Mouse (Mus musculus) kidney, adult 9 months (tissue): ENCODE data around the gene Ddx59.

Source experiments
- DNase-seq: peaks from one replicate; pipeline ENCODE4 v3.0.0; 2022

Gene Ddx59

DNA sequence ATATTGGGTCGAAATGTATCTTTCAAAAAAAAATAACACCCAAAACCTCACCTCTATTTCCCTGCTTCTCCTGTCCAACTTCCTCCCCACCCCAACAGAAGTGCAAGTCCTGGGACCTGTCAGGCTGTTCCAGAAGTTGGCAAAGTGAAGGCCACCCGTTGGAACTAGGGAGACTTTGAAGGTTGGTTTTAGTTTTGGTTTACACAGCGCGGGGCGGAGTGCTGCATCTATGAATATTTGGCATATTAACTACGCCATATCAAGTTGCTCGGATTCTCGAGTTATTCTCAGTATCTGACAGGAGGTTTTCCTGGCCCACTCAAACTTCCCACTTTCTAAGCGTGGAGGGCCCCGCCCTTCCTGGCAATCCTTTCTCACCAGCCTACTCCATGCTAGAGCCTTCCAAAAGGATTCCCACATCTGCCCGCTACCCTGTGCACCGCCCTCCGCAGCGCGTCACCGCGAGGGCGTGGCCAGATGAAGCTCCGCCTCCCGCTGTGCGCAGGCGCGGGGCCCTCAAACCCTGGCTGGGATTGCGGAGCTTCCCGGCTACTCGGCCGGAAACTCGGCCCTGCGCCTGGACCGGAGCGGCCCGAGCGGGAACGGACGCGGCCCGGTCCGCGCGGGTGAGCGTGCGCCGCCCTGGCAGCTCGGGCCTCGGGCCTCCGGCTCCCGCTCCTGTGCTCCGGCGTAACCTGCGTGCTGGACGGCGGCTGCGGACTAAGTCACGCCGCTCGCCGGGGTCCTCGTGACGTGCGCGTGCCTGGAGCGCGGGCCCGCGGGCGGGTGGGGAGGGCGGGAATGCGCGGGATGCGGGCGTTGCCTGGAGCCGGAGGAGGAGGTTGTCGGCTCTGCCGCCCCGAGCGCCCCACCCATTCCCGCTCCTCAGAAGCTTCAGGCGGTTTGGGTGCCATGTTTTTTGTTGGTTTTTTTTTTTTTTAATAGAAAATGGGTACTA is at the start of gene Ddx59:
Ddx59 (plus strand) TSS at position 474 of the 958 bp plus-strand sequence.
- peak; percentile 98 for DNase-seq

DNA sequence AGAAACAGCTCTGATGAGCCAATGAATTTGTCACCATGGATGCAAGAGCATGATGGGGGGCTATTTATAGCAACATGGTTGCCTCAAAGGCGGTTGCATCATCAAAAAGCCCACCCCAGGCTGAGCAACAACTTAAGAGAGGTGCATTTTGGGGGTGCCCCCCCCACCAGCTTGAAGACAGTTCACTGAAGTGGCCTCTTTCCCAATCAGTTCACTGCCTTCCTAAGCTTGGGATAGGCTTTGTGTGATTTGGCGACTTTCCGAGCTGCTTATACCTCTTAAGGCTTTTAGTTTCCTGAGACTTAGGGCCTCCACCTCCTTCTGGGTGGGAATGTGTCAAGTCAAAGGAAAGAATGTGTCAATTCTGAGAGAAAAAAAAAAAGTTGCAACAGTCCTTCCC is 49.1 kb upstream of the Ddx59 start:
- DNase-seq: no peak

DNA sequence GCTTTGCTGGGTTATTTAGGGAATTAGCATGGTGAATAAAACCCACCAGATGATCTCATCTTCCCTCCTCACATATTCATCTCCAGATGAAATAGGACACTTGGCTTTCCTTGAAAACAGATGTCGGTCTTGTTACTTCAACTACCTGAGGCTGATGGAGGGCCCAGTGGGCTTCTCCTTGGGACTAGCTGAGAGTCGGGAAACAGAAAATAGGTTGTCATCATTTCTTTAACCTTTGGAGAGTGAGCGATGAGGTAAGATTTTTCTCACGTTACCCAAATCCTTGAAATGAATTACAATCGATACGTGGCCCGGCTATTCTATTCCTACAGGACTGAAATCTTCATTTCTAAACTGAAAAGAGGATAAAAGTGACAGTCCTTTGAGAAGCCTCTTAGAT is 35.8 kb upstream of the Ddx59 start:
- DNase-seq: no peak

DNA sequence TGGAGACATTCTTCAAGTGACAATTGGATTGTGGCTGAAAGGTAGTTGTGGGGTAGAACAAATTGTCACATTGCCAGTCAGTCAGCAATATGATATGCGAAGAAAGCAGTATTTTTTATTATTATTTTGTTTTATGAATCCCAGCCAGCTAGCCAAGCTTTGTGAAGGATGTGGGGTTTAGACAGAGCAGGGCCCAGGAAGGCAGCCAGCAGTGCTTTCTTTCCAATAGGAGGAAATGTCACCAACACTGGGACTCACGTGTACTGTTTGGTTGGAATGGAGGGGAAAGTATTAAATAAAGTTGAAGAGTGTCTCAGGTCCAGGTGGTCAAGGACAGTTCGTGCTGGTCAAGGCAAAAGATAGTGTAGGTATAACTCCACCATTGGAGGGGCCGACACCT is 34.9 kb upstream of the Ddx59 start:
- no peak for DNase-seq

DNA sequence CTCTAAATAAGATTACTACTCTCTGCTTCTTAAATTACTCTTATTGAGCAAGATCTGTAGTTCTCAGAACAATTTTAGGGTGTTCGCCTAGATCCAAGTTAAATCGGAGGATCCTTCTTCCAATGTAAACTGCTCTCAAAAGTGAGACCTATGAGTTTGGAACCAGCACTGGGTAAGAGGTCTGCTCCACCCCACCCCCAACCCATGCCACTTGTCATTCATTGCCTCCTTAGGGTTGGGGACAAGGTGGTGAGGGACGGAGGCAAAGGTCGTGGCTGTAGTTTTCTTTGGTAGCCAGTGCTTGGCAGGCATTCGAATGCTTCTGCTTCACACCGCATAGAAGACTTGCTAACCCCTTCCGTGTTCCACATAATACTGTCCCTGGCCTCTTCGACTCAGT is 34.5 kb upstream of the Ddx59 start:
- DNase-seq: peak; percentile 6

DNA sequence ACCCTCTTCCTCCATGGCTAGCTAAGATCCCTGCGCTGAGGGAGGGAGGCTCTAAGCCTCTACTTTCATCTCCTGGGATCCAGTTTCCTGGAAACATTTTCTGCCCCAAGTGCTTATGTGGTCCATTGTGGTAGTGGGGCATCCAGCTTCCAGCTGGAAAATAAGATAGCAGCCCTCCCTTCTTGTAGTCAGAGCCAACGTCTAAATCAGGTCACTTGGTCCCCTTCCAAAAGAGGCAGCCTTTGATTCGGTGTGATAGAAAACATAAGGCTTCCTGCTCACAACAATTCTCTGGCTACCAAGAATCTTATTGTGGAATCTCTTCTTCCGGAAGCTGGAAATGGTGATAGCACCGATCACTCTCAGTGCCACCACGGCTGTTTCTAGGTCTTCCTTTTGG is 33.9 kb upstream of the Ddx59 start:
- DNase-seq: peak; percentile 6

DNA sequence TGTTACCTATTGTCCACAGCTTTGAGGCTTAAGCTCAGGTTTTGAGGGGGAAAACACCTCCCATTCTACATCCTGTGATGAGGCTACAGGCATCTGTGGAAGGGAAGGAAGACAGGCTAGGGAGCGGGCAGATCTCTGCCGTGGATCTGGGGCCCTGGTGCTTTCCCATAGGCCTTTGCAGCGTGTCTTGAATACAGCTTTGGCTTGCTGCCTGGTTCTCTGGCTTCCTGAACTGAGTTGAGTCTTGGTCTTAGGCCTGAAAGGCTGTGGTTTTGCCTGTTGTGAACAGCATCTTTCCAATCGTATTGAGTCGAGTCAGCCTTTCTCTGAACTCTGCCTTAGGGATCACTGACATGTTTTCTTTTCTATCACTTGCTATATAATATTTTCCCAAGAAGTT is 33.5 kb upstream of the Ddx59 start:
- DNase-seq: peak; percentile 26

DNA sequence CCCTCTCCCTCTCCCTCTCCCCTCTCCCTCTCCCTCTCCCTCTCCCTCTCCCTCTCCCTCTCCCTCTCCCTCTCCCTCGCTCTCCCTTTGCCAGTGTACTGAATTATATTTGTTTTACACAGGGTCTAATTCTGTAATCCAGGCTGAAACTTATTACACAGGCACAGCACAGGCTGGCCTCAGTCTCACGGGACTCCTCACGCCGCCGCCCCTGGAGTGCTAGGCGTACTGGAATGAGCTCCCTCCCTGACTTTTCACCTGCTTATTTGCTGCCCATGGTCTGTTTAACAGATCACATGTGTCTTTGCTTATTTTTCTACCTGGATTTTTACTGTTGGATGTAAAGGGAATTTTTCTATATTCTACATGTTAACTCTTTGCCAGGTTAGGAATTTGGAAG is 28.2 kb upstream of the Ddx59 start:
- DNase-seq: no peak

DNA sequence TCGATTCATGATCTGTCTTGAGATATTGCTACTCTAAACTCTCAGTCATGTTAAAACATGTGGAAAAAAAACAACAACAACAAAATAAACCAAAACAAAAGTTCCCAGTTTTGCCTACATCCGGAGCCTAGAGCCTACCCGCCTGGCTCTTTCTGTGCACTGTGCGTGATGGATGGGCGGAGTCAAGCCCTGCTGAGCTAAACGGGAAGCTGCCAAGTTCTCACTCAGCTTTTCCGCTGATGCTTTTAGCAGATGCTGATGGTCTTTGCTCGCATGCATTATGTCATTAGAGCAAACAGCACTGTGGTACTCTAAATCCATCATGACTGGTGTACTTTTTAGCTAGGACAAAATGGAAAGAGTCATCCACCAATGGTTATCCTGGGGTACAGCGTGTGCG is 20.6 kb upstream of the Ddx59 start:
- DNase-seq: peak; percentile 6

DNA sequence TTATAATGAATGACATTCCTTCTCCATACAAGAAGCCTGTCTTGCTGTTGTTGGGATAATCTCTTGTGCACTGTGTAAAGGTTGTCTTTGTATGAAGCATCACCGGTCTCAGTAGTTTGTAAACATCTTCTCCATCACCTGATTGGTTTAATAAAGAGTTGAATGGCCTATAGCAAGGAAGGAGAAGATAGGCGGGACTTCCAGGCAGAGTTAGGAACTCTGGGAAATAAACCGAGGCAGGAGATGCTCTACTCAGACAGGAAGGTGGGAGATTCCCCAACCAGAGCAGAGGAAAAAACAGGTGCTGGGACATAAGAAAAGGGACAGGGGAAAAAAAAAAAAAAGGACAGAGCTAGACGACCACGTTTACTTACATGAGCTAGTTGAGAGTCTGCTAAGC is 20.0 kb upstream of the Ddx59 start:
- no peak for DNase-seq

DNA sequence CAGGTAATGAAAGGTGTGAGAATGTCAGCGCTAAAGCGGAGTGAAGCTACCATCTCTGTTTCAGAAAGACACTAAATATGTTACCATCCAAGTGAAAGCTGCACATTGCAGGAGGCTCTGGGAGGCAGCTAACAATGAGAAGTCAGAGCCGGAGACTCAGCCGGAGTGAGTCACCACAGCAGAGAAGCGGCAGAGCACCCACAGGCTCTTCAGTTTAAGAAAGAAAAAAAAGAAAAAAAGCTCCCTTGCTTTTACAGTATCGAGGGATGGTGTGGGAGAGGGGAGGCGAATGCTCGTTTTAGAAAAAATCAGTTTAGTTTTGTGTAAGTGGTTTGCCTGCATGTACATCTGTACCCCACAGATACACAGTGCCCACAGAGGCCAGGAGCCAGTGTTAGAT is 13.8 kb upstream of the Ddx59 start:
- DNase-seq: no peak

DNA sequence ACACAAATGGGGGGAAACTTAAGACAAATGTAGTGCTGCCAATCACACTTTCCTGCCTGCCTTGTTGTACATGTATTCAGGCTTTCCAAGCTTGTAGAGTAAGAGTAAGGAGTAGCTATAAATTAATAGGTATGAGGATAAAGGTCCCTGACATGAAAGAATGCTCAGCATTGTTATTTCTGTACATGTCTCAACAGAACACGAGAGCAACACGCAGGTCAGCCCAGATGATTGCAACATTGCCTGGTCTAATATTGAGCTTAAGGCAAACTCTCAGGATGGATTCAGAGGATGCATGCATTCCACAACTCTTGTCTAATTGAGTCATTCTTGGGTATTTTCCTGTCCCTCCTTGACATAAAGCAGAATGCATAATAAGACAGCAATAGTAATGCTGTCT is 5.4 kb upstream of the Ddx59 start:
- no peak for DNase-seq

DNA sequence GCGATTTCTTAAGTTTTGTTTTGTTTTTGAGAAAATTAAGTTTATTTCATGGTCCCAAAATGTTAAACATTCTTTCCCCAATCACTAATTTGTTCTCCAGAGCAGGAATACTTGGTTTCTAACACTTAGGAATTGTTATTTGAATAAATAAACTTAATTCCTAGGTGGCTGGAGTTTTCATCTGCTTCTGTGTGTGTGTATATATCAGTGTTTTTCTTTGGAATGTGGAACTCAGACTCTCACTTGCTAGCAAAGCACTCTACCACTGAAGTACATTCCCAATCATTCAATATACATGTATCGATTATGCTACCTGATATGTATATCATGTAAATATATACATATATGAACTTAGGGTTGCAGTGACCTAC is 670 bp downstream of the Ddx59 start:
- DNase-seq: peak; percentile 5

DNA sequence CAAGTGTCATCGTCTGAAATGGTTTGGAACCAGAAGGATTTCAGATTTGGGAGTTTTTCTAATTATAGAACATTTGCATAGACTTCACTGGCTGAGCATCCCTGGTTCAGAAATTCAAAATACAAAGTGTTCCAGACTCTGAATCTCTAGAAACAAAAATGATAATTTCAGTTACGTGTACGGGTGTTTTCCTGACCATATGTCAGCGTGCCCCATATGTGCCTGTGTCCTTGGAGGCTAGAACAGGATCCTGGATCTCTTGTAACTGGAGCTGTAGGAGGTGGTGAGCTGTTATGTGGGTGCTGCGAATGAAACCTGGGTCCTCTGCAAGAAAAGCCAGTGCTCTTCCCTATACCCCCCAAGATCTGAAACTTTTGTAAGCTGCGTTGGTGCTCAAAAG is 3.3 kb downstream of the Ddx59 start:
- DNase-seq: no peak

DNA sequence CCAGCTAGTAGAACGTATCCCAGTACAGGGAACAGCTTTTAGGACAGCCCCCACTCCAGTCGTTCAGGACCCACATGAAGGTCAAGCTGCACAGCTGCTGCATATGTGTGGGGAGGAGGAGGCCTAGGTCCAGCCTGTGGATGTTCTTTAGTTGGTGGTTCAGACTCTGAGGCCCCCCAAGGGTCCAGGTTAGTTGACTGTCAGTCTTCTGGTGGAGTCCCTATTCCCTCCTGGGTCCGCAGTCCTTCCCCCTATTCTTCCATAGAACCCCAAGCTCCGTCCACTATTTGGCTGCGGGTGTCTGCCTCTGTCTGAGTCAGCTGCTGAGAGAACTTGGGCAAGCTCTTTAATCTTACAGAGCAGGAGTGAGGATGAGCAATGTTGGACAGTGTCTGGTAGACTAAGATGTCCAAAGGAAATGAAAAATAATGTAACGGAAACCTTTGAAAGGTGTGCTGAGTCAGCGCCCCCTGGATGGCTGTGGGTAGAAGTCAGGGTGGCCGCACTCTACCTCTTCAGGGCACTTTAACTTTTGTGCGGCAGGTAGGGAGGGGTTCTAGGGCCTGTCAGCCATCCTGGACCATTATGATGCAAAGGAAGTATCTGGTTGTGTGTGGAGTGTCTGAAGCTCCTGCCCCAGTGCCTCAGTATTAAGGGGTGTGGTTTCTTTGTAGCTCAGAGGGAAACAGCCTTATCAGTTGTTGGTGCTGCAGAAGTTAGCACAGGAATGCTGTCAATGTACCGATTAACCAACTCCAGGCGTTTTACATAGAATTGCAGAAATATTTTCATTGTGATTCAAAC is 12.3 kb downstream of the Ddx59 start:
- no peak for DNase-seq

DNA sequence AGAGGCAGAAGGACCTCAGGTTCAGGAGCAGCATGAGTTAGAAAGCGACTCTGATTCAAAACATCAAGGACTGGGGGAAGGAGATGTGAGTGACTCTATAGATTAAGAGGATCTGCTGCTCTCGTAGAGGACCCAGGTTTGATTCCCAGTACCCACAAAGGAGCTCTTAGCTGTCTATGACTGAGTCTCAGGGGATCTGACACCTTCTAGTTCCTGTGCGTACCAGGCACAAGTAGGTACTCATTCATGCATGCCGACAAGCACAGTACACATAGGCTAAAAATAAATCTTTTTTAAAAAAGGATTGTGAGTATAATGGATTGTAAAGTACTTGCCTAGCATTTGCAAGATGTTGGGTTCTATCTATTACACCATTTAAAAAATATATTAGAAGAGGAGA is 13.9 kb downstream of the Ddx59 start:
- DNase-seq: no peak

DNA sequence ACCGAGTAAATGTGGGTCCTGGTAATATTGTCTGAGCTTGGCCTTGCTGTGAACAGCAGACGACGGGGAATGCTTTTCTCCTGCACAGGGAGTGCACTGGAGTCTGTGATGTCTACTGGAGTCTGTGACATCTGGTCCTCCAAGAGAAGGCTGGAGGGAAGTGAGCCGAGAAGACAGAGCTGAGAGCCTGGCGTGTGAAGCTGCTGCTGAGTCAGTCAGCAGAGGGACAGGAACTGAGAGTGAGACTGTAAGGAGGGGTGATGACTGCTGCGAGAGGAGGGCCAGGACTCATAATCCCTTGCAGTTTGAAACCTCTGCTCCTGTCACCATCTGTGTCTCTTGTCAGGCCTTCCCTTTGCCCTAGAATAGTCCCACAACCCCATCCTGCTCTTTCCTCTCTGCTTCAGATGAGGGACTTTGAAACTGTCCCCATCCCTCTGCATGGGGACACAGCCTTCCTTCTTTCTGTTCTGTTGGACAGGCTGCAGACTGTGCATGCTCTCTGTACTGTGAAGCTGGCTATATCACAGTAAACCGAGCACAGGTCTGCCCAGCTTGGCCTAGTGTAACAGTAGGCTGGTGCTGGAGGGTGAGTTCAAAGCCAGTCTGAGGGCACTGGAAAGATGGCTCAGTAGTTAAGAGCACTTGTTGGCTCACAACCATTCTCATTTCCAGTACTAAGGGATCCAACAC is 15.2 kb downstream of the Ddx59 start:
- no peak for DNase-seq

DNA sequence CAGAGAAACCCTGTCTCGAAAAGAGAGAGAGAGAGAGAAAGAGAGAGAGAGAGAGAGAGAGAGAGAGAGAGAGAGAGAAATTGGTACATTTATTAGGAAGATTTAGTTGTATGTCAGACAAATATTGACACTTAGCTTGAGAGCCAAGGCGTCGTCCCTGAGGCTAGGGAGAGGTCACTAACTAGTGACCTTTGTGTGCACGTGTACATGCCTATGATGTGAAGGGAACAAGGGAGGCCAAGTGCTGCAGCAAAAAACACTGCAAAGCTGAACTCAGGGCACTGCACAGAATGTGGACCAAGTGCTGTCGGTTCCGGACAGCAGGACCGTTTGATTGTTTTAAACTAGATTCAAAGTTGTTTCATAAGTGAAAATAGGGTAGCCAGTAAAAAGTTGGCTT is 25.7 kb downstream of the Ddx59 start:
- no peak for DNase-seq

DNA sequence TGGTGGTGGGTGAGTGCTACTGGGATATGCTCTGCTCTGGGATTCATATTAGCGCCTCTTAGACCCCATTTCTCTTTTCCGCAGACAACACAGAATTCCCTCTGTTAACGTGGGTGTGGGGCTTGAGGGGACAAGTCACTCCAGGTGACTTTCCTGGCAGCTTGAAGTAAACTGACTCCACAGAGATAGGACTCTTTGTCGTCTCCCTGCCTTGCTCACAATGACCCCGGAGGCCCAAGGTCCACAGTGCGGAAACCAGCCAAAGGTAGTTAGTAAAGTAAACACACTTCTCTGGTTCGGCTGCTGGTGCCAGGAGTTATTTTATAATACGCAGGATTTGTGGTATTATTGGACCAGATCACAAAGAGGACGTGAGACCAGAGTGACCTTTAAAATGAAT is 27.7 kb downstream of the Ddx59 start:
- no peak for DNase-seq

DNA sequence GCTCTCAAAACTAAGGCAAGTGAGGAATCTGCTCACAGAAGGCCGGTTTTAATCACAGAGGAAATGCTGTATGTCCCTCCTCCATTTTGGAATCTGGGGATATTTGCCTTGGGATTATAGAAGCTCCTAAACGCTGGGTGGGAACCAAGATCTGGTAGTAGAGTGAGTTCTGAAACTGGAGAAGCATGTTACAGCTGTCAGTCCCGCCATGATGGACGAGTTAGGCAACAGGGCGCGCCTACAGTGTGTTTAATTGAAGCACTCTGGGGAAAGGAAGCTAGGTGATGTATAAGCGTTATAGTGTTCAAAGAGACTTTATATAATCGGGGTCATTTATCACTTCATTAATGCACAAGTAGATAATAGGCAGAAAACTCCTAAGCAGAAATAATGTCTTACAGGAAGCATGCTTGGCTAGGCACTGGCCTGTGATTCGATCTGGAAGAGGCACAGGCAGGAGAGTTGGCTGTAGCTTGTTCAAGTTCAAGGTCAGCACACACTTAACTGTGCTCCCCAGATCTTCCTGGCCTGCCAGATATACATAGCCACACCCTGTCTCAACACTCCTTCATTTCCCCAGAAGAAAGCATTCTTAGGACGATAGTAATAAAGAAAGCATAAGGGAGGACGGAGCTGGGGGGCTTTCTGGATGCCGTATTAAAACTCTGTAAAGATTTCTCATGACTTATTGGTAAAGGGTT is 29.6 kb downstream of the Ddx59 start:
- DNase-seq: no peak

DNA sequence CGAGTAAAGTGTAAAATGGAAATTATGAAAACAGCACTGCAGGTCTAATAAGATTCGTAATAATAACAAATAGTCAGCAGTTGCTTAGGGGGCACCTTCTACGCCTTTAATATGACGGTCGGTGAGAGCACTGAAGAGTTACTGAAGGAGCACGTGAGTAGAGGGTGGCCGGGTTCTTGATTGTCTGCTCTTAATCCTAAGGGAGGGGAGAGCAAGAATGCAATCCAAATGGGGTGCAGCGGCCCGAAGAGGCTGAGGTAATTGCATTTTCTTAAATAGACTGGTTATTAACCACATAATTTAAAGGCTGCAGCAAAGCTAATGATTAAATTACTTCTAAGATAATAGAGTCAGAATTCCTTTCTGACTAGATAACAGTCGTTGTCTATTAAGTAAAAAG is 31.9 kb downstream of the Ddx59 start:
- DNase-seq: no peak

DNA sequence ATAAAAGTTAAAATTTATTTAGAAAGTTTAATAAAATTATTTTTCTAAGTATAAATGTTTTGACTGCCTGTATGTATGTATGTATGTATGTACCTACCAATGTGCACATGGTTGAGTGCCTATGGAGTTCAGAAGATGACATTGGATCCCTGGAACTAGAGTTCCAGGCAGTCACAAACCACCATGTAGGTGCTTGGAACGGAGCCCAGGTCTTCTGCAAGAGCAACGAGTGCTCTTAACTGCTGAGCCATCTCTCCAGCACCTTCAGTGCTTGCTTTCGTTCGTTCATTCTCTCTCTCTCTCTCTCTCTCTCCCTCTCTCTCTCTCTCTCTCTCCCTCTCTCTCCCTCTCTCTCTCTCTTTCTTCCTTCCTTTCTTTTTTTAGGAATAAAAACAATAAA is 32.3 kb downstream of the Ddx59 start:
- no peak for DNase-seq

DNA sequence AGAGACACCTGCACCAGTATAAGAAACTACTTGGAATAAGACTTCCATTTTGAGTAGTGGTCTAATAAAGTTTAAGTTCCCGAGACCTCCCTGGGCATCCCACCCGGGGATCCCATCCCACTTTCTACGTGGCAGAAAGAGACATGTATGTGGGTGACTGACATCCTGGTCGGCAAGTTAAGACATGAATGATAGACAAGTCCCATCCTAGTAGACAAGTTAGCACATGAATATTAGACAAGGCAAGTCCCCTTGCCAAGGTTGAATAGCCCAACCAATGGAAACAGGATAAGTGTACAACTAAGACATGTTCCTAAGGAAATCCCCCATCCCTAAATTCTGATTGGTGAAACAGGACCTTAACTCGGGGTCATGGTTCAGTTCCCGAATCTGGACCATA is 34.5 kb downstream of the Ddx59 start:
- no peak for DNase-seq
